In the genomic region with DNA sequence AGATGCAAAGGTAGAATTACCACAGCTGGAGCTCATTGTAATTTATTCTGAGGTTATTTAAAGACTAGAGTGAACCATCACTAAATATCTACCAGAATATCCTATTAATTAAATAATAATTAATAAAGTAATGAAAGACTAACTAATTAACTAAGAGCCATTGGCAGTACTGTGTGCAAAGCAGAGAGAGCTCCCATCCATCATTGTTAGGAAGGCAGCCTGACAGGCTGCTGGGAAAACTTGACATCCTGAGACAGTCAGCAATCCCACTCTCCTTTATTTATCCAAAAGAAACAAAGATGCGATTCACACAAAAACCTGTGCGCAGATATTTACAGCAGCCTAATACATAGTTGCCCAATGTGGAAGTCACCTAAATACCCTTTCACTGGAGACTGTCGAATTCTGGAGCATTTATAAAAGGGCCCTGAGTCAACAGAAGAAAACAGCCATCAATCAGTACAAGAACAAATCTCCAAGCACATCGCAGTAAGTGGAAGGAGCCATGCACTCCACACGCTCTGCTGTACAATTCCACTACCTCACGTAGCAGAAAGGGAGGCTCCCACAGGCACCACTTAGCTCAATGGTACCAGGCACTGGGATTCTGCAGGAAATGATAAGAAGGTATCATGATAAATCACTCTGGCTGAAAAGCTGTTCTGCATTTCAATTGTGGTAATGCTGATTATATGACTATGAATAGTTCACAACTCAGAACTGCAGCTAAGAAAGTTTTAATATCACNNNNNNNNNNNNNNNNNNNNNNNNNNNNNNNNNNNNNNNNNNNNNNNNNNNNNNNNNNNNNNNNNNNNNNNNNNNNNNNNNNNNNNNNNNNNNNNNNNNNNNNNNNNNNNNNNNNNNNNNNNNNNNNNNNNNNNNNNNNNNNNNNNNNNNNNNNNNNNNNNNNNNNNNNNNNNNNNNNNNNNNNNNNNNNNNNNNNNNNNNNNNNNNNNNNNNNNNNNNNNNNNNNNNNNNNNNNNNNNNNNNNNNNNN, we compare ENCODE assay signal across 11 mouse cellular contexts. TPM values are rescaled to one million over a fixed set of nuclear protein-coding genes. Genes with fewer than 3 reads are reported as not detected.
DNase-seq lines count a peak whose midpoint lies in the region; ATAC-seq lines count a peak whose summit lies in the region.
"Had no signal": no experiment of that assay in that cellular context is flagged by ENCODE, and none has a peak within 500 bp of the region (broad histone marks: within the 10 kb centered on the region; RNA-seq: fewer than 3 reads in every experiment).

No protein-coding gene starts in this region.

- DNase-seq in heart, postnatal 25 days (ENCODE audit: low spot score): no peak
- DNase-seq in gastrocnemius, postnatal 25 days: no peak
- DNase-seq in testis, postnatal 10 days (ENCODE audit: low spot score): no peak
- DNase-seq: cerebellum, adult 11 months; right cerebral cortex, postnatal 25 days had no signal

- peak overlapping the region; percentile 40; the same call in 1 of the 2 replicates for H3K27ac ChIP-seq in heart, embryonic 15.5 days
- H3K27ac ChIP-seq in hindbrain, embryonic 13.5 days: peak overlapping the region; percentile 81
- no peak overlapping the region for H3K27ac ChIP-seq in neural tube, embryonic 12.5 days
- H3K27ac ChIP-seq: liver, embryonic 12.5 days had no signal

- intact Hi-C loops in heart, postnatal 25 days (cut with DNase I): no loop called here

- peak overlapping the region; percentile 13 for H3K4me2 ChIP-seq in heart, embryonic 15.5 days
- no peak overlapping the region for H3K4me2 ChIP-seq in hindbrain, embryonic 13.5 days
- H3K4me2 ChIP-seq in neural tube, embryonic 12.5 days (replicated peaks): no peak overlapping the region
- H3K4me2 ChIP-seq: liver, embryonic 12.5 days had no signal

- no peaks in the 10 kb centered on the region for H3K27me3 ChIP-seq in heart, embryonic 15.5 days
- 0 out of 2 replicates have a peak, but pooled peaks cover 2% of the 10 kb centered on the region for H3K27me3 ChIP-seq in hindbrain, embryonic 13.5 days
- no peaks in the 10 kb centered on the region for H3K27me3 ChIP-seq in neural tube, embryonic 12.5 days (replicated peaks)
- H3K27me3 ChIP-seq: liver, embryonic 12.5 days had no signal

- H3K9me3 ChIP-seq in heart, embryonic 15.5 days (replicated peaks): no peaks in the 10 kb centered on the region
- no peaks in the 10 kb centered on the region for H3K9me3 ChIP-seq in hindbrain, embryonic 13.5 days
- no peaks in the 10 kb centered on the region for H3K9me3 ChIP-seq in neural tube, embryonic 12.5 days
- H3K9me3 ChIP-seq: liver, embryonic 12.5 days had no signal

- H3K36me3 ChIP-seq in heart, embryonic 15.5 days: no peaks in the 10 kb centered on the region
- H3K36me3 ChIP-seq in hindbrain, embryonic 13.5 days: no peaks in the 10 kb centered on the region
- no peaks in the 10 kb centered on the region for H3K36me3 ChIP-seq in neural tube, embryonic 12.5 days
- H3K36me3 ChIP-seq: liver, embryonic 12.5 days had no signal

- ATAC-seq in heart, embryonic 15.5 days (replicated peaks; ENCODE audit: insufficient number of reproducible peaks, insufficient read depth, low FRiP score, low read depth): no peak
- ATAC-seq in common myeloid progenitor, adult 5-6 weeks (replicated peaks; ENCODE audit: low read depth, poor library complexity, severe bottlenecking): peak; percentile 91
- peak; percentile 85 for ATAC-seq in hindbrain, embryonic 13.5 days (ENCODE audit: low FRiP score)
- ATAC-seq in neural tube, embryonic 12.5 days (ENCODE audit: low FRiP score, low read depth): peak; percentile 81
- ATAC-seq: liver, embryonic 12.5 days had no signal

- peaks cover 4% of the 10 kb centered on the region; the same call in 1 of the 2 replicates for H3K4me1 ChIP-seq in heart, embryonic 15.5 days (replicated peaks)
- H3K4me1 ChIP-seq in hindbrain, embryonic 13.5 days (replicated peaks): peaks cover 14% of the 10 kb centered on the region
- no peaks in the 10 kb centered on the region for H3K4me1 ChIP-seq in neural tube, embryonic 12.5 days

- no peak overlapping the region for H3K4me3 ChIP-seq in heart, embryonic 15.5 days
- H3K4me3 ChIP-seq in hindbrain, embryonic 13.5 days: no peak overlapping the region
- no peak overlapping the region for H3K4me3 ChIP-seq in neural tube, embryonic 12.5 days
- H3K4me3 ChIP-seq: liver, embryonic 12.5 days; megakaryocyte, embryonic 14.5 days had no signal

- H3K9ac ChIP-seq in heart, embryonic 15.5 days: no peak overlapping the region
- no peak overlapping the region for H3K9ac ChIP-seq in hindbrain, embryonic 13.5 days
- no peak overlapping the region for H3K9ac ChIP-seq in neural tube, embryonic 12.5 days
- H3K9ac ChIP-seq: liver, embryonic 12.5 days had no signal

- WGBS in heart, embryonic 15.5 days: 20% methylated on average over 6 of the region's 6 CpGs
- 30% methylated on average over 6 of the region's 6 CpGs for WGBS in hindbrain, embryonic 13.5 days
- WGBS in neural tube, embryonic 12.5 days: 46% methylated on average over 6 of the region's 6 CpGs

RNA-seq across cellular contexts. Expression of a gene that starts 15.7 kb away (rescaled TPM):
- polyA plus RNA-seq in heart, embryonic 15.5 days (2015; fragmentation: Nextera tagmentation; extraction: Ambion mirVana): 0.88 and 1.3 TPM in 2 replicates
- total RNA-seq in heart, postnatal 25 days (2021): under 1 TPM; 0.20 to 0.31 TPM
- total RNA-seq in common myeloid progenitor, adult 5-6 weeks (2017): 0.50 TPM in 1 of 2 replicates, not detected in the other
- polyA plus RNA-seq in hindbrain, embryonic 13.5 days (2015; fragmentation: Nextera tagmentation; extraction: Ambion mirVana): 7.6 and 7.7 TPM in 2 replicates
- 11.6 and 12.8 TPM in 2 replicates for polyA plus RNA-seq in neural tube, embryonic 12.5 days (2016; fragmentation: Nextera tagmentation; extraction: Ambion mirVana)
- total RNA-seq in gastrocnemius, postnatal 25 days (2021): under 1 TPM; 0.05 to 0.19 TPM
